In genomic region chr15:49555793-49556192, GRCm38 (mm10) we compare ENCODE assay signal across 15 mouse cellular contexts.
DNase-seq lines count a peak whose midpoint lies in the region; ATAC-seq and TF ChIP-seq lines count a peak whose summit lies in the region.
"Had no signal": no experiment of that assay in that cellular context is flagged by ENCODE, and none has a peak within 500 bp of the region (broad histone marks: within the 10 kb centered on the region; RNA-seq: fewer than 3 reads in every experiment).

No protein-coding gene starts in this region.

- no peak for ATAC-seq in intestine, postnatal 0 days
- ATAC-seq in intestine, embryonic 16.5 days, result no peak
- ATAC-seq in common myeloid progenitor, adult 5-6 weeks (replicated peaks; ENCODE audit: low read depth, poor library complexity, severe bottlenecking), result peak; percentile 75

- H3K4me3 ChIP-seq in intestine, postnatal 0 days (ENCODE audit: low read depth, low read length), result no peak overlapping the region
- H3K4me3 ChIP-seq in intestine, embryonic 16.5 days (ENCODE audit: low read length), result no peak overlapping the region
- H3K4me3 ChIP-seq in thymus, adult 2 months (ENCODE audit: control insufficient read depth, insufficient read depth, low read length), result no peak overlapping the region
- H3K4me3 ChIP-seq: erythroblast, embryonic 14.5 days; liver, embryonic 15.5 days had no signal

- no peaks in the 10 kb centered on the region for H3K27me3 ChIP-seq in intestine, postnatal 0 days (replicated peaks; ENCODE audit: control insufficient read depth, insufficient read depth, low read length)
- H3K27me3 ChIP-seq in intestine, embryonic 16.5 days (replicated peaks; ENCODE audit: control insufficient read depth, insufficient read depth, low read length), result no peaks in the 10 kb centered on the region
- no peaks in the 10 kb centered on the region for H3K27me3 ChIP-seq in thymus, adult 2 months (ENCODE audit: control insufficient read depth, insufficient read depth, low read length)
- H3K27me3 ChIP-seq: liver, embryonic 15.5 days had no signal

- peak; percentile 40 for TF ChIP-seq CTCF in intestine, postnatal 0 days (IDR thresholded peaks at IDR 0.05; ENCODE audit: low read depth)
- no peak for TF ChIP-seq CTCF in thymus, adult 2 months (IDR thresholded peaks at IDR 0.05; ENCODE audit: borderline replicate concordance, control insufficient read depth, extremely low read depth, insufficient read depth, low read length, poor library complexity)

- peak; percentile 9 for DNase-seq in thymus, postnatal 14 days
- no peak for DNase-seq in thymus, postnatal 25 days
- no peak for DNase-seq in T-cell, adult 2 months (ENCODE audit: low spot score)
- no peak for DNase-seq in thymus, adult 2 months
- no peak for DNase-seq in frontal cortex, postnatal 14 days (ENCODE audit: low spot score in 2 of 2)
- DNase-seq: cerebellum, adult 11-12 months; kidney, postnatal 14 days; left cerebral cortex, postnatal 4 days; right cerebral cortex, postnatal 14 days; thymus, adult 18-20 months had no signal

- no peak overlapping the region for H3K9ac ChIP-seq in intestine, postnatal 0 days (ENCODE audit: low read depth, low read length)
- no peak overlapping the region for H3K9ac ChIP-seq in intestine, embryonic 16.5 days (ENCODE audit: low read depth, low read length)
- H3K9ac ChIP-seq: liver, embryonic 15.5 days had no signal

- no peak overlapping the region for H3K27ac ChIP-seq in intestine, postnatal 0 days (ENCODE audit: low read depth, low read length)
- no peak overlapping the region for H3K27ac ChIP-seq in intestine, embryonic 16.5 days (ENCODE audit: low read length)
- H3K27ac ChIP-seq in thymus, adult 2 months (ENCODE audit: control insufficient read depth, insufficient read depth, low read length), result no peak overlapping the region
- H3K27ac ChIP-seq: liver, embryonic 15.5 days had no signal

- WGBS in intestine, postnatal 0 days, result 27% methylated on average over 2 of the region's 2 CpGs
- 36% methylated on average over 2 of the region's 2 CpGs for WGBS in intestine, embryonic 16.5 days
- 69% methylated on average over 2 of the region's 2 CpGs for WGBS in thymus, adult 2 months

- no peaks in the 10 kb centered on the region for H3K36me3 ChIP-seq in intestine, postnatal 0 days (ENCODE audit: control insufficient read depth, insufficient read depth)
- no peaks in the 10 kb centered on the region for H3K36me3 ChIP-seq in intestine, embryonic 16.5 days (ENCODE audit: control insufficient read depth, insufficient read depth, low read length)
- no peaks in the 10 kb centered on the region for H3K36me3 ChIP-seq in thymus, adult 2 months (ENCODE audit: control insufficient read depth, insufficient read depth, low read length)
- H3K36me3 ChIP-seq: liver, embryonic 15.5 days had no signal

- TF ChIP-seq POLR2A in thymus, adult 2 months (IDR thresholded peaks at IDR 0.05; ENCODE audit: control insufficient read depth, extremely low read depth, insufficient read depth, low read length, poor library complexity), result no peak

- H3K4me2 ChIP-seq in intestine, postnatal 0 days (replicated peaks; ENCODE audit: low read depth), result no peak overlapping the region
- H3K4me2 ChIP-seq in intestine, embryonic 16.5 days (ENCODE audit: low read depth, low read length), result no peak overlapping the region
- H3K4me2 ChIP-seq: liver, embryonic 15.5 days had no signal

- no peaks in the 10 kb centered on the region for H3K9me3 ChIP-seq in intestine, postnatal 0 days (ENCODE audit: control insufficient read depth)
- no peaks in the 10 kb centered on the region for H3K9me3 ChIP-seq in intestine, embryonic 16.5 days (ENCODE audit: control insufficient read depth, low read length)
- H3K9me3 ChIP-seq: liver, embryonic 15.5 days had no signal

- no peaks in the 10 kb centered on the region for H3K4me1 ChIP-seq in intestine, postnatal 0 days (replicated peaks; ENCODE audit: control insufficient read depth, insufficient read depth, low read length)
- H3K4me1 ChIP-seq in intestine, embryonic 16.5 days (ENCODE audit: control insufficient read depth, insufficient read depth, low read length), result no peaks in the 10 kb centered on the region
- H3K4me1 ChIP-seq in thymus, adult 2 months (replicated peaks; ENCODE audit: control insufficient read depth, insufficient read depth, low read length), result no peaks in the 10 kb centered on the region
- H3K4me1 ChIP-seq: liver, embryonic 15.5 days had no signal
